Mouse (Mus musculus): ENCODE data around the gene Rell1. TPM values are rescaled to one million over a fixed set of nuclear protein-coding genes. Genes with fewer than 3 reads are reported as not detected.

Gene Rell1
- polyA plus RNA-seq, 1 experiment from 2014 or later, result 15.0 TPM

GRCm38 (mm10) chr5:63966379-63966778 lies 2.3 kb downstream of the Rell1 start:
- Histone ChIP-seq H3K27me3 (ENCODE audit: low read depth, poor library complexity, severe bottlenecking) (no peaks in the 10 kb centered on the region), H3K4me1 (peaks cover 39% of the 10 kb centered on the region), H3K9me3 (replicated peaks) (no peaks in the 10 kb centered on the region), H3K27ac (no peak overlapping the region), H3K4me3 (no peak overlapping the region), H3K36me3 (no peaks in the 10 kb centered on the region)
- whole genome bisulfite sequencing, result 92% methylated on average over 4 of the region's 4 CpGs
- no peak for DNase-seq (ENCODE audit: low spot score)

- H3K4me1 ChIP-seq, result peaks cover 36% of the 10 kb centered on the region
- no peaks in the 10 kb centered on the region for H3K27me3 ChIP-seq (ENCODE audit: low read depth, poor library complexity, severe bottlenecking)
- H3K4me3 ChIP-seq, result no peak overlapping the region
- DNase-seq (ENCODE audit: low spot score), result no peak
- H3K36me3 ChIP-seq, result no peaks in the 10 kb centered on the region
- 90% methylated on average over 1 of the region's 1 CpGs for WGBS
- no peaks in the 10 kb centered on the region for H3K9me3 ChIP-seq (replicated peaks)
- H3K27ac ChIP-seq, result no peak overlapping the region
Observed at GRCm38 (mm10) chr5:63965946-63966345, 2.8 kb downstream of the Rell1 start.

- WGBS, result 53% methylated on average over 8 of the region's 8 CpGs
- Histone ChIP-seq H3K36me3 (peaks cover 6% of the 10 kb centered on the region), H3K9me3 (replicated peaks) (no peaks in the 10 kb centered on the region), H3K4me1 (peaks cover 22% of the 10 kb centered on the region), H3K27ac (no peak overlapping the region), H3K4me3 (no peak overlapping the region), H3K27me3 (ENCODE audit: low read depth, poor library complexity, severe bottlenecking) (no peaks in the 10 kb centered on the region)
- DNase-seq (ENCODE audit: low spot score), result no peak
Observed at GRCm38 (mm10) chr5:63964576-63964975, 4.1 kb downstream of the Rell1 start.

- WGBS, result 89% methylated on average over 10 of the region's 10 CpGs
- H3K27ac ChIP-seq, result no peak overlapping the region
- peaks cover 8% of the 10 kb centered on the region for H3K36me3 ChIP-seq
- no peaks in the 10 kb centered on the region for H3K9me3 ChIP-seq (replicated peaks)
- H3K27me3 ChIP-seq (ENCODE audit: low read depth, poor library complexity, severe bottlenecking), result no peaks in the 10 kb centered on the region
- no peak overlapping the region for H3K4me3 ChIP-seq
- H3K4me1 ChIP-seq, result peaks cover 15% of the 10 kb centered on the region
- no peak for DNase-seq (ENCODE audit: low spot score)
Observed at GRCm38 (mm10) chr5:63961726-63962125, 7.0 kb downstream of the Rell1 start.

GRCm38 (mm10) chr5:63960565-63960964 lies 8.1 kb downstream of the Rell1 start:
- Histone ChIP-seq H3K9me3 (replicated peaks) (no peaks in the 10 kb centered on the region), H3K4me3 (no peak overlapping the region), H3K27ac (no peak overlapping the region), H3K36me3 (peaks cover 8% of the 10 kb centered on the region), H3K27me3 (ENCODE audit: low read depth, poor library complexity, severe bottlenecking) (no peaks in the 10 kb centered on the region), H3K4me1 (peaks cover 13% of the 10 kb centered on the region)
- 94% methylated on average over 10 of the region's 10 CpGs for WGBS
- DNase-seq (ENCODE audit: low spot score), result no peak

GRCm38 (mm10) chr5:63958963-63959708 lies 9.6 kb downstream of the Rell1 start:
- H3K9me3 ChIP-seq (replicated peaks), result no peaks in the 10 kb centered on the region
- 86% methylated on average over 18 of the region's 18 CpGs for WGBS

GRCm38 (mm10) chr5:63957607-63958006 lies 11.1 kb downstream of the Rell1 start:
- DNase-seq (ENCODE audit: low spot score), result no peak
- Histone ChIP-seq H3K27ac (no peak overlapping the region), H3K36me3 (peaks cover 12% of the 10 kb centered on the region), H3K4me1 (peaks cover 8% of the 10 kb centered on the region), H3K9me3 (replicated peaks) (no peaks in the 10 kb centered on the region), H3K4me3 (no peak overlapping the region), H3K27me3 (ENCODE audit: low read depth, poor library complexity, severe bottlenecking) (no peaks in the 10 kb centered on the region)
- WGBS, result 84% methylated on average over 8 of the region's 8 CpGs

More at GRCm38 (mm10) chr5:63958963-63959708, 9.6 kb downstream of the Rell1 start:
- peaks cover 13% of the 10 kb centered on the region for H3K4me1 ChIP-seq
- H3K36me3 ChIP-seq, result peaks cover 12% of the 10 kb centered on the region
- H3K27me3 ChIP-seq (ENCODE audit: low read depth, poor library complexity, severe bottlenecking), result no peaks in the 10 kb centered on the region
- no peak for DNase-seq (ENCODE audit: low spot score)
- no peak overlapping the region for H3K4me3 ChIP-seq
- H3K27ac ChIP-seq, result 0 out of 2 replicates have a peak overlapping the region, but pooled peaks have one; percentile 9

- no peak for DNase-seq (ENCODE audit: low spot score)
- no peaks in the 10 kb centered on the region for H3K27me3 ChIP-seq (ENCODE audit: low read depth, poor library complexity, severe bottlenecking)
- peaks cover 12% of the 10 kb centered on the region for H3K4me1 ChIP-seq
- no peak overlapping the region for H3K4me3 ChIP-seq
- H3K36me3 ChIP-seq, result peaks cover 12% of the 10 kb centered on the region
- H3K27ac ChIP-seq, result no peak overlapping the region
- H3K9me3 ChIP-seq (replicated peaks), result no peaks in the 10 kb centered on the region
- 90% methylated on average over 11 of the region's 11 CpGs for WGBS
Observed at GRCm38 (mm10) chr5:63956411-63956810, 12.3 kb downstream of the Rell1 start.

- H3K9me3 ChIP-seq (replicated peaks), result no peaks in the 10 kb centered on the region
- no peak for DNase-seq (ENCODE audit: low spot score)
- 91% methylated on average over 15 of the region's 15 CpGs for WGBS
- 0 out of 2 replicates have a peak, but pooled peaks cover 4% of the 10 kb centered on the region for H3K36me3 ChIP-seq
- no peak overlapping the region for H3K4me3 ChIP-seq
- no peaks in the 10 kb centered on the region for H3K27me3 ChIP-seq (ENCODE audit: low read depth, poor library complexity, severe bottlenecking)
- H3K4me1 ChIP-seq, result peaks cover 27% of the 10 kb centered on the region
- H3K27ac ChIP-seq, result no peak overlapping the region
Observed at GRCm38 (mm10) chr5:63953401-63954032, 15.2 kb downstream of the Rell1 start.

GRCm38 (mm10) chr5:63952039-63952438 lies 16.7 kb downstream of the Rell1 start:
- Histone ChIP-seq H3K4me3 (no peak overlapping the region), H3K9me3 (replicated peaks) (no peaks in the 10 kb centered on the region), H3K36me3 (0 out of 2 replicates have a peak, but pooled peaks cover 4% of the 10 kb centered on the region), H3K27ac (no peak overlapping the region), H3K4me1 (peaks cover 22% of the 10 kb centered on the region), H3K27me3 (ENCODE audit: low read depth, poor library complexity, severe bottlenecking) (no peaks in the 10 kb centered on the region)
- 80% methylated on average over 6 of the region's 6 CpGs for WGBS
- no peak for DNase-seq (ENCODE audit: low spot score)

GRCm38 (mm10) chr5:63951421-63951911 lies 17.2 kb downstream of the Rell1 start:
- Histone ChIP-seq H3K27me3 (ENCODE audit: low read depth, poor library complexity, severe bottlenecking) (no peaks in the 10 kb centered on the region), H3K9me3 (replicated peaks) (no peaks in the 10 kb centered on the region), H3K4me3 (no peak overlapping the region), H3K36me3 (0 out of 2 replicates have a peak, but pooled peaks cover 4% of the 10 kb centered on the region), H3K4me1 (peaks cover 20% of the 10 kb centered on the region), H3K27ac (no peak overlapping the region)
- 90% methylated on average over 11 of the region's 11 CpGs for WGBS
- DNase-seq (ENCODE audit: low spot score), result no peak

- Histone ChIP-seq H3K9me3 (replicated peaks) (no peaks in the 10 kb centered on the region), H3K4me3 (no peak overlapping the region), H3K36me3 (no peaks in the 10 kb centered on the region), H3K27me3 (ENCODE audit: low read depth, poor library complexity, severe bottlenecking) (no peaks in the 10 kb centered on the region), H3K27ac (no peak overlapping the region; the same call in 1 of the 2 replicates), H3K4me1 (peaks cover 20% of the 10 kb centered on the region)
- no peak for DNase-seq (ENCODE audit: low spot score)
- 52% methylated on average over 3 of the region's 3 CpGs for WGBS
Observed at GRCm38 (mm10) chr5:63949195-63949594, 19.5 kb downstream of the Rell1 start.

GRCm38 (mm10) chr5:63947526-63947925 lies 21.2 kb downstream of the Rell1 start:
- no peaks in the 10 kb centered on the region for H3K36me3 ChIP-seq
- no peak overlapping the region for H3K27ac ChIP-seq
- H3K9me3 ChIP-seq (replicated peaks), result no peaks in the 10 kb centered on the region
- DNase-seq (ENCODE audit: low spot score), result no peak
- H3K4me3 ChIP-seq, result no peak overlapping the region
- H3K27me3 ChIP-seq (ENCODE audit: low read depth, poor library complexity, severe bottlenecking), result no peaks in the 10 kb centered on the region
- peaks cover 20% of the 10 kb centered on the region for H3K4me1 ChIP-seq
- WGBS, result 84% methylated on average over 8 of the region's 8 CpGs

Measured in limb, embryonic 10.5 days (tissue).